Mouse (Mus musculus) T-helper 17 cell (primary cell): ENCODE data around the gene Nrbf2.

Experiments
- in situ Hi-C, 2 experiments: fragments of 300-600 bp; cut with MboI, MseI; formaldehyde crosslinking; loops; 1 replicate in 1 of 2; 2 replicates in 1 of 2; pipeline ENCODE4 v1.15.1; 2025; ENCODE audit warnings: high pct_unique_total_duplicates in 2 of 2

Gene Nrbf2

GRCm38 (mm10) chr10:67295938-67296466 is 10.9 kb upstream of the Nrbf2 start:
- in situ Hi-C loops = no loop called here

GRCm38 (mm10) chr10:67295331-67295730 is 10.2 kb upstream of the Nrbf2 start:
- in situ Hi-C loops = no loop called here

DNA sequence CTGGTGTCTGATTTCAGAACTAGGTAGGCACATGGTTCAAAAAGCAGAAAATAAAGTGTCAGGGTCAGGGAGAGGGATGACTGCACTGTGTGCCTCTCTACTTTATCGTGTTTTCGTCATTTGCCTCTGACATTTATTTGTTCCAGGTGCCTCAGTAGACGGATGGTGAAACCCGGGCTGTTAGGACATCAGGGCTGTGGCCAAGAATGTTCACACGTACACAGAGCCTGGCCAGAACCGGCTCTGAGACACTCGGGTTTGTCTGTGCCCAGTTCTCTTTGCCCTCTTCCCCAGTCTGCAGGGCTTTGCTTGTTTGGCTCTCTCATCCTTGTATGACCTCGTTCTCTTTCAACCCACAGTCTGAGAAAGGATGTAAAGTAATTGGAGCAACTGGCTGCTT is 6.0 kb upstream of the Nrbf2 start:
- in situ Hi-C loops = no loop called here

- in situ Hi-C loops = no loop called here
Measured at GRCm38 (mm10) chr10:67290622-67291021, 5.5 kb upstream of the Nrbf2 start.

DNA sequence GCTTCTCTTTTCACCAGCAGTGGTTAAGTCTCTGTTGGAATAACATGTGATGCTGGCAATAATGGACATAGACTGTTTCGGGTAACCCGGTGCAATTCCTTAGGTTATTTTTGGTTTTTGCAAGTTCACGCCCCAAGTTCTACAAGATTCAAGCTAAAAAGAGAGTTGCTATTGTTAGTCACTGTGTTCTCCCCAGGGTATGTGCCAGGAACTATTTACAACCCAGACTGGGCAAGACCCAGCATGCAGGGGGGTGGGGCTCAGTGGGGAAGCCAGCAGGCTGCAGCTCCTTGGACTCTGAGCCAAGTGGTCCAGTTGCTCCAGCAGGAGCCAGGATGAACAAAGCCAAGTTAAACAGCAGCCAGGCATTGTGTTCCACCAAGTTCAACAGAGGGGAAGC is 2.8 kb upstream of the Nrbf2 start:
- in situ Hi-C loops = no loop called here

- in situ Hi-C loops = no loop called here
Measured at GRCm38 (mm10) chr10:67284761-67285175, 337 bp downstream of the Nrbf2 start.

DNA sequence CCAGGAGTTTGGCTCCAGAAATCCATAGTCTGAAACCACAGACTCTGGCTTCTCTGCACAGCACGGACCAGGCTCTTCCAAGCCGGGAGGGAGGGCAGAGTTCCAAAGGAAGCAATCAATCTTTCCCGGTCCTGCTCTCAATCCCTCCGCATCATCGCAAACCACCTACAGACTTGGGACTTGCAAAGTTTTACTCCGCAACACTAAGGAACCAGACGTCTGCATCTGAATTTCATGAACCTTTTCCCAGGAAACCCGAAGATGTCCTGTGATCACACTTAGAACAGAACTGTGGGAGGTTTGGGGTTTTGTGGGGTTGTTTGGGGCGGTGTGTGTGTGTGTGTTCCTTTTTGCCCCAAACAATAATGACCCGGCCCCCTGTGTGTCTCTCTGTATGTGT is 794 bp downstream of the Nrbf2 start:
- in situ Hi-C loops = no loop called here

GRCm38 (mm10) chr10:67283516-67283915 is 1.6 kb downstream of the Nrbf2 start:
- in situ Hi-C loops = no loop called here

DNA sequence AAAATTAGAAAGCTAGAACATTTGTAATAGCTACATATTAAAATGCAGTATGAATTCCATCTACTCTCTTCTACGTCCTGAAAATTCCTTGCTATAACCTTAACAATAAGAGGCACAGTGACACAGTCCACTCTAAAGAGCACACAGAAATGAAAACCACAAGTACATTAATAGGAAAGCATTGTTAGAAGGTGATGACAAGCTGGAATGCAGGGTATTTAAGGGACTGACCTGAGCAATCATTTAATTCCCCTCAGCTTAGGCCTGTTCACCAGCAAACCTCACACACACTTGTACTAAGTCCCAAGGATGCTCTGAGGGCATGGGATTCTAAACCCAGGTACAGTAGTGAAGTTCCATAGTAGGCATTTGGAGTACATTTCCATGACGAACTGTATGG is 2.6 kb downstream of the Nrbf2 start:
- in situ Hi-C loops = no loop called here

GRCm38 (mm10) chr10:67281852-67282251 is 3.3 kb downstream of the Nrbf2 start:
- in situ Hi-C loops = no loop called here

- in situ Hi-C loops = no loop called here
Measured at GRCm38 (mm10) chr10:67275916-67276315, 9.2 kb downstream of the Nrbf2 start.

DNA sequence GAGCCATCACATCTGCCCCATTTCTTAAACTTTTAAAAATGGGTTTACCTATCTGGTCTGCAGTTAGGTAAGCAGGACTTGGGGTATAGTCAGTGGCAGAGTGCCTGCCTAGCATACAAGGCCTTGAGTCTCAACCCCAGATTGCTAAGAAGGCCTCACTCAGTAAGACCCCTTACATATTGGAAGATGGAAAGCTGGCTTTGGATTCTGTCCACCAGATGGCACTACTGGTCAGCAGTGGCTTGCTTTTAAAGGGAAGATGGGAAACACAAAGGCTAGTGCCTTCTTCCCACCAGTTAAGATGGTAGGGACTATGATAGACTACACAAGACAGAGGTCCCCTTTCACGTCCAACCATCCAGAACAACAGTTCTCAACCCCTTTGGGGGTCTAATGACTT is 20.3 kb downstream of the Nrbf2 start:
- in situ Hi-C loops = no loop called here

DNA sequence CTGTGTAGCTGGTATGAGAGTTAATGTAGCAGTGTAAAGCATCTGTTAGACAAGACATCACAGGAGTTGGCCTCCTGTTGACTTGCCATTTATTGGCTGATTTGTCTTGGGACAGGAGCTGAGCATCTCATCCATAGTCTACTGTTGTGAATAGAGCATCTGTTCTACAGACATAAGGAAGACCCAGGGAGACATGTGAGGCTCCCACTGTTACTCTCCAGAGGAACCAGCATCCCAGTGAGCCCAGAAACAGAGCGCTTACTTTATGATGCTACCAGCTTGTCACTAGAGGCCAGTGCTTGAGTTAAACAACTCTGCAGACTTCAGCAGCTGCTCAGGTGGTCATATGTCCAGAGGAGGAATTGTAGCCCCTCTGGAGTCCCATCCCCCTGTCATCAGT is 32.0 kb downstream of the Nrbf2 start:
- in situ Hi-C loops = no loop called here

GRCm38 (mm10) chr10:67252353-67252752 is 32.8 kb downstream of the Nrbf2 start:
- in situ Hi-C loops = no loop called here

- in situ Hi-C loops = no loop called here
Measured at GRCm38 (mm10) chr10:67250846-67251245, 34.3 kb downstream of the Nrbf2 start.

DNA sequence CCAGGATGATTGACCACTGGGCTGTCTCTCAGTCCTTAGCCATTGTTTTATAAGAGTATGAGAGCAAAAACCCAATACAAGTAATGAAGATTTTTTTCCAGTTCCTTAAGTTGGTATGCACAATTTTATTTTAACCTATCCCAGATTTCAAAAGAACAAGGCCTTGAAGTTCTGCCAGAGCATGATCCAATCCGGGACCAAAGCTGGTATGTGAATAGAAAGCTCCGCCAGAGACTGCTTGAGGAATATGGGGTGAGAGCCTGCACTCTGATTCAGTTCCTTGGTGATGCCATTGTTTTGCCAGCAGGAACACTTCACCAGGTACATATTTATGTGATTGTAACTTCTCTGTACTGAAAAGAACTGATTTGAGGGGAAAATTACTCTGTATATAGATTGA is 35.6 kb downstream of the Nrbf2 start:
- in situ Hi-C loops = loop anchor here in 1 of 2 experiments (5.0 kb wide), 1 partner anchor 58 kb away; no protein-coding TSS in a partner anchor

GRCm38 (mm10) chr10:67247145-67247544 is 38.0 kb downstream of the Nrbf2 start:
- in situ Hi-C loops = loop anchor here in 1 of 2 experiments (5.0 kb wide), 1 partner anchor 60 kb away; no protein-coding TSS in a partner anchor

GRCm38 (mm10) chr10:67230439-67230838 is 54.7 kb downstream of the Nrbf2 start:
- in situ Hi-C loops = no loop called here

DNA sequence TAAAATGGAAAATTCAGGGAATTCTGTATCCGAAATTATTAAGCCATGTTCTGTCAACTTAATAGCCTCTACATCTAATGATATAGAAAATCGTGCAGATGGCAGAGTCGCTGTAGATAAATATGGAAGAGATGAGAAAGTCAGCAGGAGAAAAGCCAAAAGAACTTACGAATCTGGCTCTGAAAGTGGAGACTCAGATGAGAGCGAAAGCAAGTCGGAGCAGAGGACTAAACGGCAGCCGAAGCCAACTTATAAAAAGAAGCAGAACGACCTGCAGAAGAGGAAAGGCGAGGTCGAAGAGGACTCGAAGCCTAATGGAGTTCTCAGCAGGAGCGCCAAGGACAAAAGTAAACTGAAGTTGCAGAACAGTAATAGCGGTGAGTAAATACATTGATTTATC is 58.6 kb downstream of the Nrbf2 start:
- in situ Hi-C loops = no loop called here

DNA sequence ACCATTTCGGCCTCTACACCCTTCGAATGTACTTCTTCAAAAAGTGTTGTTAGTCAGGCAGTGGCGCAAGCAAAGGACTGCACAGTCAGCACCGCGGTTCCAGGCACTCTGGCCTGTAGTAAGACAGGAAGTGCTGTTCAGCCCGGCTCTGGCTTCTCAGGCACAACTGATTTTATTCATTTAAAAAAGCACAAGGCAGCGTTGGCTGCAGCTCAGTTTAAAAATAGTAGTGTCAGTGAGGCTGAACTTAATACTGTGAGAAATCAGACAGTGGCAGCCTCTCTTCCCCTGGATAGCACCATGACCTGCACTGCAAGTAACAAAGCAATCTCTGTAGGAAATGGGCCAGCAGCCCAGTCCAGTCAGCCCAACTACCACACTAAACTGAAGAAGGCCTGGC is 59.0 kb downstream of the Nrbf2 start:
- in situ Hi-C loops = no loop called here

DNA sequence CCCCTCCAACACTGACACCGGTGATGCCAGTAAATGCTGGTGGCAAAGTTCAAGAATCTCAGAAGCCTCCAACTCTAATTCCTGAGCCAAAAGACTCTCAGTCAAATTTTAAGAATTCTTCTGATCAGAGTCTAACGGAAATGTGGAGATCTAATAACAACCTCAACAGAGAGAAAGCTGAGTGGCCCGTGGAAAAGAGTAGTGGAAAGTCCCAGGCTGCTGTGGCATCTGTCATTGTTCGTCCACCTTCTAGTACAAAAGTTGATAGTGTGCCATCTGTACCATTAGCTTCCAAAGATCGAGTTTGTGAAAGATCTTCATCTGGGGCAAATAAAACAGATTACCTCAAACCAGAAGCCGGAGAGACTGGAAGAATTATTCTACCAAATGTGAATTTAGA is 59.6 kb downstream of the Nrbf2 start:
- in situ Hi-C loops = no loop called here

DNA sequence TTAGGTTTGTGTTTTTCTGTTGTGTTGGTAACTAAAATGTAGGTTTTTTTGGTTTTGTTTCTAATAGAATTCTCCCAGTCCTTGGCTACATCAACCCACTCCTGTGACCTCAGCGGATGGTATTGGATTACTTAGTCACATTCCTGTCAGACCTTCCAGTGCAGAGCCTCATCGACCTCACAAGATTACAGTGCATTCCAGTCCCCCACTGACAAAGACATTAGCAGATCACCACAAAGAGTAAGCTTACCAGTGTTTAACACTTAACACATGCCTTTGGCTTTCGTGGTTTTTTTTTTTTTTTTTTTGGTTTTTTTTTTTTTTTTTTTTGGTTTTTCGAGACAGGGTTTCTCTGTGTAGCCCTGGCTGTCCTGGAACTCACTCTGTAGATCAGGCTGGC is 61.2 kb downstream of the Nrbf2 start:
- in situ Hi-C loops = no loop called here

GRCm38 (mm10) chr10:67221284-67221683 is 63.8 kb downstream of the Nrbf2 start:
- in situ Hi-C loops = no loop called here

DNA sequence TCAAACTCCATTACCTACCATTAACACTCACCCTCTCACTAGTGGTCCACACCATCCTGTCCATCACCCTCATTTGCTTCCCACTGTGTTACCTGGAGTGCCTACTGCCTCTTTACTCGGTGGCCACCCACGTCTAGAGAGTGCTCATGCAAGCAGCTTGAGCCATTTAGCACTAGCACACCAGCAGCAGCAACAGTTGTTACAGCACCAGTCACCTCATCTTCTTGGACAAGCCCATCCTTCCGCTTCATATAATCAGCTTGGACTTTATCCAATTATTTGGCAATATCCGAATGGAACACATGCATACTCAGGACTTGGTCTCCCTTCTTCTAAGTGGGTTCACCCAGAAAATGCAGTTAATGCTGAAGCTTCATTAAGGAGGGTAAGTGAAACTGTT is 64.9 kb downstream of the Nrbf2 start:
- in situ Hi-C loops = no loop called here
